Mouse (Mus musculus): ENCODE results near the gene Sel1l3. TPM values are rescaled to one million over a fixed set of nuclear protein-coding genes. Genes with fewer than 3 reads are reported as not detected.

Gene Sel1l3
- 13.9 and 16.9 TPM in 2 replicates for polyA plus RNA-seq (2012; rRNA removed)

DNA sequence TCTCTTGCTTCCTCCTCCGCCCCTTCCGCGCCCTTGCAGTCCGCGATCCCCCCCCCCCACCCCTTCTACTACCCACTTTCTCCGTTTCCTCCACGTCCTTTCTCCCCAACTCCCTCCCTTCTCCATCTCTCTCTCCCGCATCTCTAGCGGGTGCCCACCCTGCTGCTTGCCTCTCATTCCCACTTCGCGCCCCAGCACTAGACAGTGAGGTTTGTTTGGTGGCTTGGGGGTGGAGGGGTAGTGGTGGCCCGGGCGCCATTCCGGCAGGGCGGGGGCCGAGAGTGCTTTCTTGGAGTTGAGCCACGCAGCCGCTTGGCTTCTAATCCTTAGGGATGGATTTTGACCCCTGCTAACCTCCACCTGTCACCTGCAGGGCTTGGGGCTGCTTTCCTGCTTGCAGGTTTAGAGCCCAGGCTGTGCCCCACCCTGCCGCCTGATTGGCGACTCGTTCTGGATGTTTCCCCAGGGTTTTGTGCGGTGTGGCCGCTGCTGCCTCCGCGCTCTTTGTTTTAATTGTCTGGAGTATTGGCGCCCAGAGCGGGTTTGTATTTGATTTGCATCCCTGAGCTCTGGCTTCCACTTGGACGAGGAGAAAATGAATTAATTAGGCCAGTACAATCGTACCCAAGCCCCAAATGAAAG is at the start of gene Sel1l3:
Gene Sel1l3 (minus strand): TSS at position 217 of the 642 bp plus-strand sequence.

Other genes starting within 250 kb of the Sel1l3 start
- 7.4 and 8.0 TPM in 2 replicates for gene Slc34a2, start 175.8 kb downstream of the Sel1l3 start, polyA plus RNA-seq (2012; rRNA removed)
- 33.5 and 39.0 TPM in 2 replicates for gene Smim20, start 53.2 kb upstream of the Sel1l3 start, polyA plus RNA-seq (2012; rRNA removed)

Measured in ovary, adult 2 months (tissue).